Comparison of ENCODE assay signal across 8 mouse cellular contexts in the genomic region with DNA sequence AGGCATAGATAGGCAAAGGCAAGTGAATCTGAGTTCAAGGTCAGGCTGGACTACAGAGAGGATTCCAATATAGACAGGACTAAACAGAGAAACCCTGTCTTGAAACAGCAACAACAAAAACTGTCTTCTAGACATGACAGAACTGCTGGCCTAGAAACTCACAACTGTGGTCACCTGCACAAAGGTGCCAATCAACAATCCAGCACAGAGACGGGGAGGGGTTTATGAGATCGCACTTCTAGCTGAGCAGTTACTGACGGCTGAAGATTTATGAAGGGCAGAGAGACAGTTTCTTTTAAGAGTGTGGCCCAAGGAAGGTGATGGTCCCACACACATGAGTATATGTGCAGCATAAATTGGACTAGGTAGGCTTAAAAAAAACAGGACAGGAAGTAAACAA. TPM values are rescaled to one million over a fixed set of nuclear protein-coding genes. Genes with fewer than 3 reads are reported as not detected.
DNase-seq lines count a peak whose midpoint lies in the region; ATAC-seq lines count a peak whose summit lies in the region.

No protein-coding gene starts in this region.

- H3K9me3 ChIP-seq in lung, embryonic 15.5 days = no peaks in the 10 kb centered on the region
- H3K9me3 ChIP-seq in hindbrain, embryonic 15.5 days = no peaks in the 10 kb centered on the region

- no peak for ATAC-seq in cerebellum, adult (ENCODE audit: insufficient number of reproducible peaks, low FRiP score, low TSS enrichment)
- no peak for ATAC-seq in lung, embryonic 15.5 days (ENCODE audit: borderline replicate concordance, extremely low read depth, low FRiP score, low TSS enrichment)
- ATAC-seq in hindbrain, embryonic 15.5 days (ENCODE audit: low FRiP score, low read depth) = no peak

- peak overlapping the region; percentile 58; the same call in 1 of the 2 replicates for H3K4me2 ChIP-seq in lung, embryonic 15.5 days
- peak overlapping the region; percentile 58 for H3K4me2 ChIP-seq in hindbrain, embryonic 15.5 days

- H3K9ac ChIP-seq in lung, embryonic 15.5 days = no peak overlapping the region
- no peak overlapping the region for H3K9ac ChIP-seq in hindbrain, embryonic 15.5 days

- DNase-seq in cerebellum, adult 9-11 months = peak; percentile 9
- no peak for DNase-seq in lung, postnatal 25 days (ENCODE audit: low spot score)
- DNase-seq in naive thymus-derived CD4-positive, alpha-beta T cell, adult 2 months (ENCODE audit: low read depth) = peak; percentile 45
- no peak for DNase-seq in frontal cortex, postnatal 10 days (ENCODE audit: low spot score in 2 of 2)
- no peak for DNase-seq in cerebellum, postnatal 14 days

- 0 out of 2 replicates have a peak, but pooled peaks cover 8% of the 10 kb centered on the region for H3K4me1 ChIP-seq in lung, embryonic 15.5 days
- H3K4me1 ChIP-seq in hindbrain, embryonic 15.5 days (replicated peaks) = peaks cover 18% of the 10 kb centered on the region

- no peak overlapping the region for H3K4me3 ChIP-seq in lung, embryonic 15.5 days
- peak overlapping the region; percentile 100 for H3K4me3 ChIP-seq in hindbrain, embryonic 15.5 days

- peaks cover 4% of the 10 kb centered on the region; the same call in 1 of the 2 replicates for H3K36me3 ChIP-seq in lung, embryonic 15.5 days
- peaks cover 9% of the 10 kb centered on the region; the same call in 1 of the 2 replicates for H3K36me3 ChIP-seq in hindbrain, embryonic 15.5 days

- H3K27me3 ChIP-seq in lung, embryonic 15.5 days = no peaks in the 10 kb centered on the region
- peaks cover 3% of the 10 kb centered on the region; the same call in 1 of the 2 replicates for H3K27me3 ChIP-seq in hindbrain, embryonic 15.5 days

- 24% methylated on average over 3 of the region's 3 CpGs for WGBS in lung, embryonic 15.5 days
- 70% methylated on average over 3 of the region's 3 CpGs for WGBS in hindbrain, embryonic 15.5 days

- H3K27ac ChIP-seq in lung, embryonic 15.5 days = no peak overlapping the region
- no peak overlapping the region for H3K27ac ChIP-seq in hindbrain, embryonic 15.5 days (replicated peaks)

RNA-seq across cellular contexts. Expression of a gene that starts 1.2 kb away (rescaled TPM):
- 46.6 and 47.9 TPM in 2 replicates for polyA plus RNA-seq in lung, embryonic 15.5 days (2015; fragmentation: Nextera tagmentation; extraction: Ambion mirVana)
- polyA plus RNA-seq in hindbrain, embryonic 15.5 days (2015; fragmentation: Nextera tagmentation; extraction: Ambion mirVana) = 44.2 and 52.0 TPM in 2 replicates

RNA-seq across cellular contexts. Expression of a gene that starts 37.6 kb away (rescaled TPM):
- polyA plus RNA-seq in lung, embryonic 15.5 days (2015; fragmentation: Nextera tagmentation; extraction: Ambion mirVana) = 0.12 and 0.31 TPM in 2 replicates
- polyA plus RNA-seq in hindbrain, embryonic 15.5 days (2015; fragmentation: Nextera tagmentation; extraction: Ambion mirVana) = 10.7 and 13.8 TPM in 2 replicates

RNA-seq across cellular contexts. Expression of a gene that starts 38.1 kb away (rescaled TPM):
- polyA plus RNA-seq in lung, embryonic 15.5 days (2015; fragmentation: Nextera tagmentation; extraction: Ambion mirVana) = 0.19 and 1.0 TPM in 2 replicates
- 0.25 and 0.49 TPM in 2 replicates for polyA plus RNA-seq in hindbrain, embryonic 15.5 days (2015; fragmentation: Nextera tagmentation; extraction: Ambion mirVana)

Comparison
In these comparisons a context has a peak if more than half of its experiments do, and no peak if none do; other contexts are left out.
1. DNase-seq: peak in cerebellum, adult 9-11 months (single experiment) and naive thymus-derived CD4-positive, alpha-beta T cell, adult 2 months (single experiment); none in lung, postnatal 25 days (single experiment), frontal cortex, postnatal 10 days (0 of 2) and cerebellum, postnatal 14 days (0 of 2).